Mouse (Mus musculus): Measurements from ENCODE around the gene Upf1.

DNA sequence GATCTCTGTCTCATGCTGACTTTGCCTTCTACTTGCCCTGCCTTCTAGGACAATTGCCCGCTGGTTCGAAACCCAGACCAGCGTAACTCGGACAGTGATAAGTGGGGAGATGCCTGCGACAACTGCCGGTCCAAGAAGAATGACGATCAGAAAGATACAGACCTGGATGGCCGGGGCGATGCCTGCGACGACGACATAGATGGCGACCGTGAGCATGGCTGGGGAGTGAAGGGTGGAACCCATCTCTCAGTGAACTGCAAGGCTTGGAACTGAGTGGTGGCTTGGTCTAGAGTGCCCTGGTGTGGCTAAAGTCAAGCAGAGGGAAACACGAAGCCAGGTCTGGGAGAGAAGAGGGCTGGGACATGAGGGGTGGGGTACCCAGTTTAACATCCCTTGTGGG is 24.0 kb upstream of the Upf1 start:
- peak; percentile 8; the same call in 1 of the 2 replicates for TF ChIP-seq CTCF (IDR thresholded peaks at IDR 0.05; ENCODE audit: control insufficient read depth, insufficient read depth, low read length)
- no peak for TF ChIP-seq POLR2A (IDR thresholded peaks at IDR 0.05; ENCODE audit: borderline replicate concordance, control insufficient read depth, low read depth, low read length)
